Mouse (Mus musculus) MEL (cell line): ENCODE results near the gene Vps35l. TPM values are rescaled to one million over a fixed set of nuclear protein-coding genes. Genes with fewer than 3 reads are reported as not detected.

Experiments used
- DNase-seq: peaks from one replicate; pipeline ENCODE4 v3.0.0; 2011; ENCODE audit warnings: low read depth, low spot score
- H3K27ac ChIP-seq: 2 replicates; pipeline ENCODE4 v1.5.1; 2012; ENCODE audit warnings: low read depth, mild to moderate bottlenecking, control low read depth, low read length, moderate library complexity; ENCODE audit not compliant: control insufficient read depth
- H3K27me3 ChIP-seq, 2 experiments: fragments of 150-350 bp in 1 of 2; sonication (generic) in 1 of 2; 2 replicates each; pipeline ENCODE4 v1.6.1; 2012; ENCODE audit warnings: low read length in 2 of 2, mild to moderate bottlenecking in 2 of 2, improper control_type of control experiment in 1 of 2, moderate library complexity in 1 of 2; ENCODE audit not compliant: insufficient read depth in 2 of 2, control insufficient read depth in 1 of 2
- H3K36me3 ChIP-seq, 2 experiments: 2 replicates each; pipeline ENCODE4 v1.6.1; 2012 to 2014; ENCODE audit warnings: low read length in 2 of 2, improper control_type of control experiment in 1 of 2, inconsistent platforms in 1 of 2, mild to moderate bottlenecking in 1 of 2; ENCODE audit not compliant: insufficient read depth in 2 of 2, control insufficient read depth in 1 of 2
- H3K4me1 ChIP-seq, 2 experiments: fragments of 150-350 bp in 1 of 2; sonication (generic) in 1 of 2; 2 replicates each; pipeline ENCODE4 v1.6.1; 2012; ENCODE audit warnings: low read length in 2 of 2, improper control_type of control experiment in 1 of 2, mild to moderate bottlenecking in 1 of 2; ENCODE audit not compliant: insufficient read depth in 2 of 2, control insufficient read depth in 1 of 2
- H3K4me3 ChIP-seq, 2 experiments: fragments of 150-350 bp in 1 of 2; sonication (generic) in 1 of 2; 2 replicates each; pipeline ENCODE4 v1.5.1; 2012; ENCODE audit warnings: low read depth in 2 of 2, low read length in 2 of 2, mild to moderate bottlenecking in 2 of 2, moderate library complexity in 2 of 2, control low read depth in 1 of 2, improper control_type of control experiment in 1 of 2; ENCODE audit not compliant: control insufficient read depth in 1 of 2, insufficient read depth in 1 of 2
- H3K79me2 ChIP-seq: 2 replicates; pipeline ENCODE4 v1.6.1; 2012; ENCODE audit warnings: mild to moderate bottlenecking, low read length, moderate library complexity; ENCODE audit not compliant: control insufficient read depth, poor library complexity, insufficient read depth
- H3K9ac ChIP-seq: 2 replicates; pipeline ENCODE4 v1.6.1; 2012; ENCODE audit warnings: low read depth, mild to moderate bottlenecking, control low read depth, low read length, moderate library complexity; ENCODE audit not compliant: control insufficient read depth, poor library complexity, severe bottlenecking
- H3K9me3 ChIP-seq: fragments of 150-350 bp; sonication (generic); replicated peaks from 2 replicates; pipeline ENCODE4 v1.6.1; 2012; ENCODE audit warnings: mild to moderate bottlenecking, low read length, improper control_type of control experiment, moderate library complexity; ENCODE audit not compliant: insufficient read depth
- CTCF ChIP-seq, 3 experiments: IDR thresholded peaks in 2 of 3; conservative IDR thresholded peaks in 1 of 3; 2 replicates each; pipeline ENCODE4 v1.5.1; 2011 to 2012; ENCODE audit warnings: low read length in 3 of 3, low read depth in 2 of 3, mild to moderate bottlenecking in 2 of 3, improper control_type of control experiment in 1 of 3, inconsistent platforms in 1 of 3, mixed read lengths in 1 of 3, moderate library complexity in 1 of 3; ENCODE audit not compliant: control insufficient read depth in 1 of 3, insufficient read depth in 1 of 3, poor library complexity in 1 of 3, severe bottlenecking in 1 of 3
- E2F4 ChIP-seq: IDR thresholded peaks from 2 replicates; pipeline ENCODE4 v1.6.1; 2011; ENCODE audit warnings: low read depth, low read length, improper control_type of control experiment, borderline replicate concordance
- ELF1 ChIP-seq: IDR thresholded peaks from 2 replicates; pipeline ENCODE4 v1.6.1; 2014; ENCODE audit warnings: low read depth, mild to moderate bottlenecking, inconsistent platforms, low read length, improper control_type of control experiment, moderate library complexity
- GABPA ChIP-seq: IDR thresholded peaks from 2 replicates; pipeline ENCODE4 v1.6.1; 2012; ENCODE audit warnings: low read depth, mild to moderate bottlenecking, inconsistent platforms, low read length, improper control_type of control experiment, moderate library complexity
- GATA1 ChIP-seq: IDR thresholded peaks from 2 replicates; pipeline ENCODE4 v1.6.1; 2011; ENCODE audit warnings: low read depth, low read length, improper control_type of control experiment
- HCFC1 ChIP-seq: IDR thresholded peaks from 2 replicates; pipeline ENCODE4 v1.6.1; 2012; ENCODE audit warnings: low read depth, mild to moderate bottlenecking, inconsistent platforms, low read length, improper control_type of control experiment, moderate library complexity
- KAT2A ChIP-seq: conservative IDR thresholded peaks from 2 replicates; pipeline ENCODE4 v1.6.1; 2012; ENCODE audit warnings: low read depth, low read length, improper control_type of control experiment, inconsistent platforms
- MAFK ChIP-seq: IDR thresholded peaks from 2 replicates; pipeline ENCODE4 v1.6.1; 2011; ENCODE audit warnings: low read depth, mild to moderate bottlenecking, low read length, improper control_type of control experiment, borderline replicate concordance
- MAZ ChIP-seq: IDR thresholded peaks from 2 replicates; pipeline ENCODE4 v1.6.1; 2012; ENCODE audit warnings: low read depth, mild to moderate bottlenecking, inconsistent platforms, low read length, improper control_type of control experiment
- MEF2A ChIP-seq: IDR thresholded peaks from 2 replicates; pipeline ENCODE4 v1.6.1; 2014; ENCODE audit warnings: low read depth, mild to moderate bottlenecking, inconsistent platforms, low read length, improper control_type of control experiment; ENCODE audit not compliant: poor library complexity, insufficient replicate concordance, severe bottlenecking; ENCODE audit errors: extremely low read depth
- MYC ChIP-seq: IDR thresholded peaks from 2 replicates; pipeline ENCODE4 v1.6.1; 2011; ENCODE audit warnings: low read depth, mild to moderate bottlenecking, low read length, improper control_type of control experiment, moderate library complexity
- NRF1 ChIP-seq: IDR thresholded peaks from 2 replicates; pipeline ENCODE4 v1.6.1; 2014; ENCODE audit warnings: low read depth, mild to moderate bottlenecking, inconsistent platforms, low read length, improper control_type of control experiment, moderate library complexity; ENCODE audit not compliant: poor library complexity, insufficient read depth, severe bottlenecking
- POLR2AphosphoS5 ChIP-seq: IDR thresholded peaks from 2 replicates; pipeline ENCODE4 v1.6.1; 2012; ENCODE audit warnings: low read depth, borderline replicate concordance, mild to moderate bottlenecking, inconsistent platforms, low read length, moderate library complexity, mixed read lengths
- RAD21 ChIP-seq: IDR thresholded peaks from 2 replicates; pipeline ENCODE4 v1.6.1; 2011; ENCODE audit warnings: mild to moderate bottlenecking, low read depth, low read length, improper control_type of control experiment
- TAL1 ChIP-seq: IDR thresholded peaks from 2 replicates; pipeline ENCODE4 v1.6.1; 2012; ENCODE audit warnings: mild to moderate bottlenecking, inconsistent platforms, low read length, moderate library complexity, mixed read lengths
- TBP ChIP-seq: IDR thresholded peaks from 2 replicates; pipeline ENCODE4 v1.8.0; 2011; ENCODE audit warnings: low read depth, low read length, improper control_type of control experiment
- UBTF ChIP-seq: IDR thresholded peaks from 2 replicates; pipeline ENCODE4 v1.6.1; 2012; ENCODE audit warnings: low read depth, mild to moderate bottlenecking, inconsistent platforms, low read length, improper control_type of control experiment, moderate library complexity, borderline replicate concordance; ENCODE audit not compliant: insufficient read depth
- USF1 ChIP-seq: IDR thresholded peaks from 2 replicates; pipeline ENCODE4 v1.6.1; 2014; ENCODE audit warnings: low read depth, mild to moderate bottlenecking, inconsistent platforms, low read length, improper control_type of control experiment, moderate library complexity
- polyA plus RNA-seq, 2 experiments: library from polyadenylated mRNA; stranded (reverse) in 1 of 2; unstranded in 1 of 2; fragments of >175 nt in 1 of 2; fragments of >200 nt in 1 of 2; gene quantifications; 2 replicates each; pipeline versions ENCODE4 v1.2.1 to v1.2.4; 2012; ENCODE audit warnings: low replicate concordance in 2 of 2, low read depth in 1 of 2; ENCODE audit not compliant: insufficient read length in 2 of 2, insufficient read depth in 1 of 2, missing spikeins in 1 of 2
- total RNA-seq: library from RNA; depleted of rRNA; stranded (reverse); fragments of 300-350 nt; gene quantifications from 2 replicates; pipeline ENCODE4 v1.2.3, GENCODE M21; 2012

Vps35l gene
- total and polyA plus RNA-seq, 3 experiments, result 37.6 to 87.4 TPM; not detected in 1

- Histone ChIP-seq H3K4me3 (no peak overlapping the region), H3K27ac (no peak overlapping the region), H3K27me3 (no peaks in the 10 kb centered on the region), H3K79me2 (no peaks in the 10 kb centered on the region), H3K9ac (no peak overlapping the region), H3K9me3 (no peaks in the 10 kb centered on the region), H3K4me1 (no peaks in the 10 kb centered on the region), H3K36me3 (peaks cover 0 to 2% of the 10 kb centered on the region in 2 experiments; a peak in 1 of 4 replicates)
- no peak for DNase-seq
- TF ChIP-seq TAL1, result no peak
- no peak for TF ChIP-seq MYC
- TF ChIP-seq MAFK, result no peak
- no peak for TF ChIP-seq GATA1
- TF ChIP-seq MEF2A, result no peak
- no peak for TF ChIP-seq ELF1
- no peak for TF ChIP-seq CTCF (IDR thresholded peaks at IDR 0.05 in 2 of 3, conservative IDR thresholded peaks at IDR 0.05 in 1 of 3; ENCODE audit: control insufficient read depth in 1 of 3, insufficient read depth in 1 of 3, low read depth in 2 of 3, low read length in 3 of 3, poor library complexity in 1 of 3, severe bottlenecking in 1 of 3)
- TF ChIP-seq HCFC1, result no peak
- TF ChIP-seq POLR2AphosphoS5, result no peak
- TF ChIP-seq GABPA, result no peak
- TF ChIP-seq RAD21, result no peak
- no peak for TF ChIP-seq E2F4
- no peak for TF ChIP-seq MAZ
- TF ChIP-seq NRF1, result no peak
- no peak for TF ChIP-seq KAT2A
- TF ChIP-seq USF1, result no peak
- TF ChIP-seq TBP, result no peak
Observed at GRCm38 (mm10) chr7:118747891-118748672, 8.1 kb downstream of the Vps35l start.

GRCm38 (mm10) chr7:118749706-118750105, 9.7 kb downstream of the Vps35l start:
- H3K4me1 ChIP-seq, result no peaks in the 10 kb centered on the region
- H3K27ac ChIP-seq, result no peak overlapping the region
- no peaks in the 10 kb centered on the region for H3K9me3 ChIP-seq
- peaks cover 0 to 5% of the 10 kb centered on the region in 2 experiments; a peak in 1 of 4 replicates for H3K36me3 ChIP-seq
- no peak for TF ChIP-seq CTCF (IDR thresholded peaks at IDR 0.05 in 2 of 3, conservative IDR thresholded peaks at IDR 0.05 in 1 of 3; ENCODE audit: control insufficient read depth in 1 of 3, insufficient read depth in 1 of 3, low read depth in 2 of 3, low read length in 3 of 3, poor library complexity in 1 of 3, severe bottlenecking in 1 of 3)
- TF ChIP-seq UBTF, result no peak
- no peak for TF ChIP-seq RAD21
- TF ChIP-seq E2F4, result no peak
- H3K79me2 ChIP-seq, result no peaks in the 10 kb centered on the region
- H3K27me3 ChIP-seq, result no peaks in the 10 kb centered on the region
- no peak overlapping the region for H3K9ac ChIP-seq
- H3K4me3 ChIP-seq, result no peak overlapping the region
- no peak for DNase-seq
